Mouse (Mus musculus) right cerebral cortex, postnatal 4 days (tissue): Measurements from ENCODE around the gene Nhlrc2.

Source experiments
- DNase-seq: peaks from one replicate; pipeline ENCODE4 v3.0.0-alpha.2; 2022

Gene Nhlrc2

GRCm38 (mm10) chr19:56627881-56628472 lies 79.9 kb downstream of the Nhlrc2 start:
- no peak for DNase-seq

GRCm38 (mm10) chr19:56629647-56630046 lies 81.6 kb downstream of the Nhlrc2 start:
- no peak for DNase-seq

- DNase-seq = no peak
Observed at GRCm38 (mm10) chr19:56631017-56631416, 83.0 kb downstream of the Nhlrc2 start.

- DNase-seq = no peak
Observed at GRCm38 (mm10) chr19:56631451-56631901, 83.4 kb downstream of the Nhlrc2 start.

GRCm38 (mm10) chr19:56637035-56637683 lies 89.1 kb downstream of the Nhlrc2 start:
- no peak for DNase-seq

GRCm38 (mm10) chr19:56637684-56638049 lies 89.6 kb downstream of the Nhlrc2 start:
- DNase-seq = no peak

GRCm38 (mm10) chr19:56647451-56648120 lies 99.5 kb downstream of the Nhlrc2 start:
- no peak for DNase-seq

- no peak for DNase-seq
Observed at GRCm38 (mm10) chr19:56651262-56651661, 103.2 kb downstream of the Nhlrc2 start.

- no peak for DNase-seq
Observed at GRCm38 (mm10) chr19:56652034-56652962, 104.2 kb downstream of the Nhlrc2 start.
